Mouse (Mus musculus) heart, adult 8-10 months (tissue): ENCODE results near the gene Aqp3. TPM values are rescaled to one million over a fixed set of nuclear protein-coding genes. Genes with fewer than 3 reads are reported as not detected.
A peak's percentile ranks its signal among the peaks of the same experiment; 100 is the strongest.

Experiments used
- DNase-seq: peaks from one replicate; pipeline ENCODE4 v3.0.0; 2022; ENCODE audit warnings: low spot score
- total RNA-seq, 4 experiments: library from RNA; stranded (reverse); gene quantifications; 2 replicates each; pipeline ENCODE4 v1.2.4; 2022

The Aqp3 gene
- total RNA-seq: not detected

- DNase-seq: no peak
Observed at GRCm38 (mm10) chr4:41097871-41098576, at the start of gene Aqp3. TSS of gene Aqp3 (minus strand) at chr4:41098183.

- no peak for DNase-seq
Observed at GRCm38 (mm10) chr4:41142601-41143000, 44.6 kb upstream of the Aqp3 start.

- no peak for DNase-seq
Observed at GRCm38 (mm10) chr4:41140174-41140875, 42.3 kb upstream of the Aqp3 start.

GRCm38 (mm10) chr4:41136811-41137210 lies 38.8 kb upstream of the Aqp3 start:
- DNase-seq: no peak

- DNase-seq: peak; percentile 48
Observed at GRCm38 (mm10) chr4:41136454-41136805, 38.4 kb upstream of the Aqp3 start.

GRCm38 (mm10) chr4:41135711-41136453 lies 37.9 kb upstream of the Aqp3 start, which contains the start of gene Ube2r2:
TSS of gene Ube2r2 (plus strand) at chr4:41135743.
- DNase-seq: peak; percentile 54

GRCm38 (mm10) chr4:41134935-41135710 lies 37.1 kb upstream of the Aqp3 start:
- peak; percentile 72 for DNase-seq

GRCm38 (mm10) chr4:41133529-41134291 lies 35.7 kb upstream of the Aqp3 start:
- DNase-seq: no peak

GRCm38 (mm10) chr4:41132471-41132870 lies 34.5 kb upstream of the Aqp3 start:
- no peak for DNase-seq

GRCm38 (mm10) chr4:41129836-41130235 lies 31.9 kb upstream of the Aqp3 start:
- no peak for DNase-seq

GRCm38 (mm10) chr4:41129406-41129805 lies 31.4 kb upstream of the Aqp3 start:
- DNase-seq: peak; percentile 55

- peak; percentile 99 for DNase-seq
Observed at GRCm38 (mm10) chr4:41124180-41124951, 26.4 kb upstream of the Aqp3 start, which contains the start of gene Nol6. TSS of gene Nol6 (minus strand) at chr4:41124455.

- peak; percentile 47 for DNase-seq
Observed at GRCm38 (mm10) chr4:41118706-41119292, 20.8 kb upstream of the Aqp3 start.

GRCm38 (mm10) chr4:41116817-41117216 lies 18.8 kb upstream of the Aqp3 start:
- no peak for DNase-seq

GRCm38 (mm10) chr4:41115793-41116192 lies 17.8 kb upstream of the Aqp3 start:
- DNase-seq: no peak

- no peak for DNase-seq
Observed at GRCm38 (mm10) chr4:41115074-41115473, 17.1 kb upstream of the Aqp3 start.

- DNase-seq: no peak
Observed at GRCm38 (mm10) chr4:41114358-41115070, 16.5 kb upstream of the Aqp3 start.

- DNase-seq: no peak
Observed at GRCm38 (mm10) chr4:41108717-41109425, 10.9 kb upstream of the Aqp3 start.
